Mouse (Mus musculus) G1E (cell line): Measurements from ENCODE around the gene Plpp7. TPM values are rescaled to one million over a fixed set of nuclear protein-coding genes. Genes with fewer than 3 reads are reported as not detected.

Experiments used
- ATAC-seq: 2 replicates; pipeline ENCODE4 v1.8.0; 2016; ENCODE audit warnings: mild to moderate bottlenecking; ENCODE audit not compliant: insufficient number of reproducible peaks, poor library complexity, low FRiP score, severe bottlenecking; ENCODE audit errors: extremely low read depth
- DNase-seq: peaks from one replicate; pipeline ENCODE4 v3.0.0; 2012; ENCODE audit warnings: low spot score
- H3K27me3 ChIP-seq: 2 replicates; pipeline ENCODE4 v1.6.1; 2012; ENCODE audit warnings: mild to moderate bottlenecking, low read length, inconsistent platforms; ENCODE audit not compliant: insufficient read depth
- H3K36me3 ChIP-seq: replicated peaks from 2 replicates; pipeline ENCODE3; 2012; ENCODE audit warnings: mild to moderate bottlenecking, inconsistent platforms
- H3K4me1 ChIP-seq: 2 replicates; pipeline ENCODE4 v1.6.1; 2012; ENCODE audit warnings: low read depth, low read length, inconsistent platforms, mixed read lengths; ENCODE audit not compliant: insufficient read depth
- H3K4me3 ChIP-seq: 2 replicates; pipeline ENCODE4 v1.5.1; 2012; ENCODE audit warnings: low read depth, mild to moderate bottlenecking, inconsistent platforms, low read length, moderate library complexity, mixed read lengths
- H3K9me3 ChIP-seq: replicated peaks from 2 replicates; pipeline ENCODE4 v1.6.1; 2012; ENCODE audit warnings: inconsistent platforms
- CTCF ChIP-seq: IDR thresholded peaks from 2 replicates; pipeline ENCODE4 v1.5.1; 2012; ENCODE audit warnings: low read depth, low read length, inconsistent platforms, mixed read lengths
- GATA1 ChIP-seq: IDR thresholded peaks from 2 replicates; pipeline ENCODE4 v1.6.1; 2012; ENCODE audit warnings: borderline replicate concordance, low read length, inconsistent platforms, mixed read lengths
- GATA2 ChIP-seq: IDR thresholded peaks from 2 replicates; pipeline ENCODE4 v1.6.1; 2012; ENCODE audit warnings: low read depth, low read length, inconsistent platforms, borderline replicate concordance
- POLR2AphosphoS5 ChIP-seq: IDR thresholded peaks from 2 replicates; pipeline ENCODE4 v1.6.1; 2012; ENCODE audit warnings: low read depth, low read length, inconsistent platforms; ENCODE audit not compliant: insufficient replicate concordance
- TAL1 ChIP-seq: conservative IDR thresholded peaks from 2 replicates; pipeline ENCODE4 v1.6.1; 2012; ENCODE audit warnings: low read depth, low read length, inconsistent platforms, mixed read lengths
- polyA plus RNA-seq: library from polyadenylated mRNA; stranded (reverse); fragments of >175 nt; gene quantifications from 2 replicates; pipeline ENCODE4 v1.2.3, GENCODE M21; 2012
- total RNA-seq, 2 experiments: library from RNA; stranded (forward) in 1 of 2; stranded (reverse) in 1 of 2; fragments of 200-1000 nt in 1 of 2; fragments of >200 nt in 1 of 2; fragmentation: Nextera tagmentation in 1 of 2; gene quantifications; 2 replicates each; pipeline ENCODE4 v1.2.3; 2014 to 2017

Plpp7 gene
- total RNA-seq (2014; fragmentation: Nextera tagmentation) (not detected in 2 replicates), total RNA-seq (2017) (0.41 and 0.44 TPM in 2 replicates), polyA plus RNA-seq (0.42 and 0.44 TPM in 2 replicates)

DNA sequence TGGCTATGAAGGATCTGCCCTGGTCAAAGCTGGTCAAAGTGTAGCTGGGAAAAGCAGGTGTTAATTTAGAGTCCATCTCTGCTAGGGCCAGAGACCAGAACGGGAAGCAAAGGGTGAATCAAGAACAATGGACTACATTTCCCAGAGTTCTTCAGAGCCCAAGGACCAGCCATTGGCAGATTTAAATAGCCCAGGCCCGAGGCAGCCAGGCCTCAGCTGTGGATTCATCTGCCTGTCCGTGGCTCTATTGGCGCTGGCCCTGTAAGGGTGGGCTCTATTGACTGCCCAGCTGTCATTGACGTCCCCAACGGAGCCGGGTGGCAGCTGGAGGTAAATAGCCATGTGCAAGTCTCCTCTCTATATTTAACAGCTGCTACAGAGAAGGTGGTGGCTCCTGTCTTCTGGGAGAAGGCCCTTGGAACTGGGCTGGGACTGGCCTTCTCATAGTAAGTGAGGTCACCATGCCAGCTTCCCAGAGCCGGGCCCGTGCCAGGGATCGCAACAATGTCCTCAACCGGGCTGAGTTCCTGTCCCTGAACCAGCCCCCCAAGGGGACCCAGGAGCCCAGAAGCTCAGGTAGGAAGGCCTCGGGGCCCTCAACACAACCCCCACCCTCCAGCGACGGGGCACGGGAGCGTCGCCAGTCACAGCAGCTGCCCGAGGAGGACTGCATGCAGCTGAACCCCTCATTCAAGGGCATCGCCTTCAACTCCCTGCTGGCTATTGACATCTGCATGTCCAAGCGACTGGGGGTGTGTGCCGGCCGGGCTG, at the start of gene Plpp7:
TSS of gene Plpp7 (plus strand) at position 178 of the 771 bp plus-strand sequence.
- ATAC-seq (no peak), DNase-seq (no peak)
- Histone ChIP-seq H3K9me3 (peaks cover 1% of the 10 kb centered on the region; the same call in 1 of the 2 replicates), H3K4me3 (no peak within 1 kb of the TSS), H3K27me3 (peaks cover 57% of the 10 kb centered on the region), H3K36me3 (no peaks in the 10 kb centered on the region), H3K4me1 (no peaks in the 10 kb centered on the region; the same call in 1 of the 2 replicates)
- TF ChIP-seq CTCF (no peak), GATA1 (no peak), POLR2AphosphoS5 (no peak), TAL1 (no peak), GATA2 (no peak)

DNA sequence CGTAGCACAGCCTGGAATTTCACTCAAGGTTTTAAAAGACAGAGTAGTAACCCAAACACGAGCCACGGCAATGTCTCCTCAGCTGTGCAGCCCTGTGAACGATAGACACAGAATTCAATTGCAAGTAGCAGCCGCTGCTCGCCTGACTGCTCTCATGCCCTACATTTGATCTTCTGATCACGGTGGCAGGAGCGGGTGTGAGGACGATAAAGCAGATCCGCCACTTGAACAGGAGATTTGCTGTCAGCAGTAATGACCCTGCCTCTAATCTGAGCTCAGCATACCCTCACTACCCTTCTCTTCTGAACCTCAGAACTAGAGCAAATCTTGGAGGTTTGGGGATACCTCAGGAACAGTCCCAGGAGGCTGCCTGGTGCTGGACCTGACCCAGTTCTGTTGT, 49.3 kb upstream of the Plpp7 start:
- no peaks in the 10 kb centered on the region for H3K27me3 ChIP-seq

DNA sequence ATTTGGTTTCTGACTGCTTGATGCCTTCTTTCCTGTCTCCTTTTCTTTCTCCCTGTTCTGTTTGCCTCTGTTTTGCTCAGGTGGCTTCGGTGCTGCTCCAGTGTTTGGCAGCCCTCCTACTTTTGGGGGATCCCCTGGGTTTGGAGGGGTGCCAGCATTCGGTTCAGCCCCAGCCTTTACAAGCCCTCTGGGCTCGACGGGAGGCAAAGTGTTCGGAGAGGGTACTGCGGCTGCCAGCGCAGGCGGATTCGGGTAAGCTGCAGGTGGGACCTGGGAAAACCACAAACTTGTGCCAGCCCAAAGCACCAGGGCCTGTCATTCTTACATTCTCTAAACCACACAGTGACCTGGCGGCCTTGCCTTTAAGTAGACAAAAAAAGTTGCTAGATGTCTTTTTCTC, 48.0 kb upstream of the Plpp7 start:
- no peak for DNase-seq
- TF ChIP-seq POLR2AphosphoS5 (no peak), GATA2 (no peak), GATA1 (no peak), TAL1 (no peak), CTCF (no peak)
- Histone ChIP-seq H3K36me3 (peaks cover 96% of the 10 kb centered on the region), H3K27me3 (no peaks in the 10 kb centered on the region), H3K4me1 (no peaks in the 10 kb centered on the region), H3K4me3 (no peak overlapping the region), H3K9me3 (no peaks in the 10 kb centered on the region)
- no peak for ATAC-seq

More for the DNA sequence above, 49.3 kb upstream of the Plpp7 start:
- Histone ChIP-seq H3K9me3 (no peaks in the 10 kb centered on the region), H3K36me3 (peaks cover 96% of the 10 kb centered on the region), H3K4me1 (no peaks in the 10 kb centered on the region), H3K4me3 (no peak overlapping the region)
- DNase-seq, result no peak
- ATAC-seq, result no peak
- TF ChIP-seq POLR2AphosphoS5 (no peak), CTCF (no peak)

DNA sequence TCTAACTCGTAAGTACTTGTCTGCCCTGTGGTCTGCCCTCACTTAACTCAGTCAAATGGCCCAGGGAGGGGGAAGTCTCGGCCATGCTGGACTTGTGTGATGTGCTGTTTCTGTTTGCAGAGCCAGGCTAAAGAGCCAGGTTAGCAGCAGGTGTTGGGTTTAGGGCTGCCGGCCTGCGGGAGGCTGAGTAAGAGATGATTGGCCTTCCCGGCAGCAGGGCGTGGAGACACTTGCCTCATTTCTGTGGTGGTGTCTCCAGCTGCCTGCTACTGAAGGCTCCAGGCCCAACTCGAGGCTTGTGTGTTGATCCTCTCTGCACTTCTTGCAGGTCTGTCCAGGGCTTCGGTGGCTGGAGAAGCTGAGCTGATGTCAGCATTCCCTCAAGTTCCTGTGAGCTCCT, 43.5 kb upstream of the Plpp7 start:
- no peak for TF ChIP-seq TAL1
- no peak for TF ChIP-seq GATA2
- no peak for TF ChIP-seq CTCF
- no peak for TF ChIP-seq POLR2AphosphoS5
- peaks cover 4% of the 10 kb centered on the region for H3K27me3 ChIP-seq
- ATAC-seq (no peak), DNase-seq (no peak)
- H3K4me3 ChIP-seq, result no peak overlapping the region
- H3K9me3 ChIP-seq, result no peaks in the 10 kb centered on the region
- peaks cover 3% of the 10 kb centered on the region for H3K4me1 ChIP-seq
- peaks cover 74% of the 10 kb centered on the region for H3K36me3 ChIP-seq

DNA sequence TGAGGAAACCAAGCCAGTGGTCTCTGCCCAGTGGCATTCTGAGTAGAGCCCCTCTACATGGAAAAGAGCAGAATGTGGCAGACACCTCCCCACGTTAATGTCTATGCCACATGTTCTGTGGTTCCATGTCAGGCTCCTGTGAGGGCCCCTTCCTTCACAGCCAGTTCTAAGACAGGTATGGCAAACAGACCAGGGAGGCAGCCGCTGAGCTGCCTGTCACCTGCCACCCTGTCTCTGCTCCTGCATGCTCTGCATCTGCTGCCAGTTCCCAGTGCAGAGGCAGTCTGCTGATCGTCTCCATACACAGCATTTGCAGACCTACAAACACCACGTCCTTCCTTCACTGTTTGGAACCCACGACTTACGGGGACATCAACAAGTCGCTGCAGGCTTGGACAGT, 42.9 kb upstream of the Plpp7 start:
- DNase-seq (no peak), ATAC-seq (no peak)
- H3K36me3 ChIP-seq, result peaks cover 68% of the 10 kb centered on the region
- no peak overlapping the region for H3K4me3 ChIP-seq
- H3K27me3 ChIP-seq, result peaks cover 9% of the 10 kb centered on the region
- peaks cover 9% of the 10 kb centered on the region for H3K4me1 ChIP-seq
- no peak for TF ChIP-seq GATA2
- no peak for TF ChIP-seq CTCF
- no peak for TF ChIP-seq POLR2AphosphoS5
- TF ChIP-seq GATA1, result no peak
- TF ChIP-seq TAL1, result no peak
- H3K9me3 ChIP-seq, result no peaks in the 10 kb centered on the region

DNA sequence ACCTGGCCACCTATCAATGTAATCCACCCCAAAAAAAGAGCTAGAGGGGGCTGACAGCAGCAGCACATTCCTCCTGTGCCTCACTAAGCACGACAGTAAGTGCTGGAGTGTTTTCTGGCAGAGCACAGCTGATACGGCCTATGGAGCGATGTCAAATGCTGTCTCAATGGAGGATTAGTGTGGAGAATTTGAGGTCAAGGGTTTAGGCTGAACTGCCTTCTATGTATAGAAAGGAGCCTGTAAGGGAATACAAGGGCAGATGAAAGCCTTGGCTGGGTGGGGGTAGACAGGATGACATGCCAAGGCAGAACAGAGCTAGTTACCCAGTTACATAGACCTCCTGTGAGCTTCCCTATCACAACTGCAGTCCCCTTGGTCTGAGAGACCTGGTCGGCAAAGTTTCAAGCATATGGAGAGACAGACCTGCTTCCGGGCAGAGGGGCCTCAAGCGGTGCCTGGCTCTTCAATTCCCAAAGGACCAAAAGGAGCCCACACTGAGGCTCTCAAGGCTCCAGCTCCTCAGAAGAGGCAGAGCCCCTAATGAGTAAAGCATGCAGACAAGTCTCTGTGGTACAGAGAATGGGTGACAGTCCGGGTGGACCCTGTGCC, 39.9 kb upstream of the Plpp7 start:
- no peak for TF ChIP-seq CTCF
- no peak for TF ChIP-seq TAL1
- no peak for TF ChIP-seq GATA2
- TF ChIP-seq GATA1, result no peak
- no peak for TF ChIP-seq POLR2AphosphoS5
- H3K4me3 ChIP-seq, result no peak overlapping the region
- no peak for ATAC-seq
- H3K36me3 ChIP-seq, result peaks cover 37% of the 10 kb centered on the region
- H3K27me3 ChIP-seq, result peaks cover 34% of the 10 kb centered on the region
- peaks cover 9% of the 10 kb centered on the region for H3K4me1 ChIP-seq
- H3K9me3 ChIP-seq, result no peaks in the 10 kb centered on the region
- DNase-seq, result no peak
